Mouse (Mus musculus): ENCODE measurements around the gene Cadm1. TPM values are rescaled to one million over a fixed set of nuclear protein-coding genes. Genes with fewer than 3 reads are reported as not detected.
A peak's percentile ranks its signal among the peaks of the same experiment; 100 is the strongest.

Cadm1 gene
- polyA plus RNA-seq, 1 experiment from 2014 or later: 207 TPM

DNA sequence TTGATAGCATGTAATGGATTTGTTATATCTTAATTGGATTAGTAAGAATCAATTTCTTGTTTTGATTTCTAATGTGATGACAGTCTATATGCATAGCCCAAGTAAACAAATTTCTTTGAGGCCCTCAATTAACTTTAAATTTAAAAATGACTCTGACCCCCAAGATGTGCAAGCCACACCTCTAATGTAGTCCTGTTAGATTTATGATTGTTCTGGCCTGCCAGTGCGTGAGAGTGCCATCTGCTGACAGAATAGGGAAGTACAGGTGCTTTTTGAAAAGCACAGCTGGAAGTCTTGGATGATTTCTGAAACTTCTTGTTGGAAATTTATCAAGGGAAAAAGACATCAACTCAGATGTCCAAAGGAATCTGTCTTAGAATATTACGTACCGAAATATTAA lies 169.1 kb downstream of the Cadm1 start:
- Histone ChIP-seq H3K4me1 (replicated peaks) (0 out of 2 replicates have a peak, but pooled peaks cover 3% of the 10 kb centered on the region), H3K27ac (replicated peaks) (no peak overlapping the region), H3K4me3 (no peak overlapping the region), H3K9me3 (no peaks in the 10 kb centered on the region), H3K27me3 (no peaks in the 10 kb centered on the region), H3K36me3 (no peaks in the 10 kb centered on the region), H3K9ac (no peak overlapping the region), H3K4me2 (no peak overlapping the region)
- 60% methylated on average over 3 of the region's 3 CpGs for WGBS
- no peak for ATAC-seq (ENCODE audit: low FRiP score, low read depth)

DNA sequence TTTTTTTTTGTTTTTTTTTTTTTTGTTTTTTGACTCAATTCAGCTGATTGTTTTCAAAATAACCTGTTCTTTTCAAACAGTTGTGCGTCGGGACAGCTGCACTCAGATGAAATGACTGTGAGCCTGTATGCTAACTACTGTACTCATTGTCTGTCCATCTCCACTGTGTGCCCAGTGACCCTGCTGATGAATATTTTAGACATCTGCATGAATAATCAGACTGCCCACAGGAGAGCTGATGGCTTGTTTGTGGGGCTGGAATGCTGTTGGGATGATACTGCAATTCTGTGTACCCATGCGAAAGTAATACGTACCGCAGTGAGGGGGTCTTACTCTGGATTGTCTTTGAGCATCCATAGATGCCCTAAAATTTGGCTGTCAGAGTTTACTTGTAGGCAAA lies 170.0 kb downstream of the Cadm1 start:
- H3K9me3 ChIP-seq: no peaks in the 10 kb centered on the region
- WGBS: 70% methylated on average over 5 of the region's 5 CpGs
- H3K9ac ChIP-seq: no peak overlapping the region
- no peak overlapping the region for H3K4me3 ChIP-seq
- H3K27ac ChIP-seq (replicated peaks): no peak overlapping the region
- 0 out of 2 replicates have a peak, but pooled peaks cover 3% of the 10 kb centered on the region for H3K4me1 ChIP-seq (replicated peaks)
- H3K27me3 ChIP-seq: no peaks in the 10 kb centered on the region
- no peaks in the 10 kb centered on the region for H3K36me3 ChIP-seq
- ATAC-seq (ENCODE audit: low FRiP score, low read depth): no peak
- H3K4me2 ChIP-seq: no peak overlapping the region

DNA sequence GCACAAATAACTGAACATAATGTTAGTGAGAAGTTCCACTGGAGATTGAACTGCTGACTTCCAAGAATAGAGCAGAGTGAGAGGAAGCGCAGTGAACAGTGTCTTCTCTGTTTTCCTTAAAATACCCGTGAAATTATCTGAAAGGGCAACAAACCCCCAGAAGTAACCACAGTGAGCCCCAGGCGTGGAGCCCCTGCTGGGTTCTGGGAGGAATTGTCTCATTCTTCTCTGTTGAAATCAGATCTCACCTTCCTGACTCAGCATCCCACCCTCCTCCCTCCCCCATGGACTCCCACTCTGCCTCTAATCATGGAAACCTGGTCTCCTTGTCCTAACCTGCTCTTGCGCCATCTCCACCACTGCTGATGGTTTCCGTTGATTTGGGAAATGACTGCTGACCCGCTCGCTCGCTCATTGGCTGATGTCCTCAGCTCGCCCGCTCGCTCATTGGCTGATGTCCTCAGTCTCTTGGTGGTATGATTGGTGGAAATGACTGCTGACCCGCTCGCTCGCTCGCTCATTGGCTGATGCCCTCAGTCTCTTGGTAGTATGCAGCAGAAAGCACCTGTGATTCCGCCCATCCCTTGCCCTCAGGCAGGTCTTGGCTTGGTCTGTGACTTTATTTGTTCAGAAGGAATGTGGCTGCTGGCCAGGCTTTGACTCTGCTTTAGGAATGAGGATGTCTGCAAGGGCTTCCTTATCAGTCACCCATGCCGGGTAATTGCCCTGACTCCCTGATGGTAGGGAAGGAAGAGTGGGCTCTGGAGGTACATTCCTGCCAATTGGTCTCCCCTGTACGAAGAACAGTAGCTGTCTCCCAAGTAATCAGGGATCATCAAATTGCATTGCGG lies 173.3 kb downstream of the Cadm1 start:
- H3K4me1 ChIP-seq (replicated peaks): peaks cover 30% of the 10 kb centered on the region
- no peaks in the 10 kb centered on the region for H3K9me3 ChIP-seq
- 88% methylated on average over 19 of the region's 19 CpGs for WGBS
- no peaks in the 10 kb centered on the region for H3K36me3 ChIP-seq
- H3K9ac ChIP-seq: no peak overlapping the region
- ATAC-seq (ENCODE audit: low FRiP score, low read depth): no peak
- H3K4me2 ChIP-seq: no peak overlapping the region
- no peaks in the 10 kb centered on the region for H3K27me3 ChIP-seq
- H3K27ac ChIP-seq (replicated peaks): no peak overlapping the region
- no peak overlapping the region for H3K4me3 ChIP-seq

DNA sequence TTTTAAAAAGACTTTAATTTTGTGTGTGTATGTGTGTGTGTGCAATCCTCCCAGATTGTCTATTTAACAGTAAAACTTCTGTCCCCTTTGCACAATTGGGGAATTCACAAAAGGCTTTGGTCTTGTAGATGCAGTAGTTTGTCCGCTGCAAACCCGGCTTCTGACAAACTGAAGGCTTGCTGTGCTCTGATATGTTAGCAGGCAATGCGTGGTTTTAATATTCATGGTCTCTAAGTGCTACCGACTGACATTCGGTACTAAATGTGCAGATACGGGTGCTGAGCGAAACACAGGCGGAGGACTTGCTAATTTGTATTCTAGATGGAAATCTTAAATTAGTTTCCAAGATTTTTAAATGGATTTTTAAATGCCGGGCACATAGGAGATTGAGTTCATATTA lies 176.4 kb downstream of the Cadm1 start:
- ATAC-seq (ENCODE audit: low FRiP score, low read depth): no peak
- H3K27me3 ChIP-seq: no peaks in the 10 kb centered on the region
- WGBS: 29% methylated on average over 9 of the region's 9 CpGs
- H3K9ac ChIP-seq: no peak overlapping the region
- no peak overlapping the region for H3K4me2 ChIP-seq
- no peak overlapping the region for H3K27ac ChIP-seq (replicated peaks)
- peaks cover 35% of the 10 kb centered on the region for H3K4me1 ChIP-seq (replicated peaks)
- H3K4me3 ChIP-seq: no peak overlapping the region
- no peaks in the 10 kb centered on the region for H3K9me3 ChIP-seq
- no peaks in the 10 kb centered on the region for H3K36me3 ChIP-seq

DNA sequence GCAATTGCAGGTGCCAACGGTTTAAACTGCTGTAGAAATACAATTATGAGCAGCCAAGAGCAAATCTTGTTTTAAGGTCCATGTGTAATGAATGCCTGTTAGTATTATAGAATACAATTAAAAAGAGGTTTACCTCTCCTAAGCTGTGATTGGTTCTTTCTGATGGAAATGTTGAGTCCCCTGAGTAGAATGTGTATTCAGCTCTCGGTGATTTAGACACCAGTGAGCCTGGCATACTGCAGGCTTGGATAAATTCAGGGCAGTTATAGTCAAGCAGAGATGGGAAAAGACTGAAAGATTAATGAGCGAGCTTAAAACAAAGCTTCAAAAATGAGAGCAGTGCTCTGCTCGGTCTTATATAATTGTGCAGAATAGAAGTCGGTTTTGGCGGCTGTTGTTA lies 177.4 kb downstream of the Cadm1 start:
- Histone ChIP-seq H3K4me3 (no peak overlapping the region), H3K27me3 (no peaks in the 10 kb centered on the region), H3K4me2 (no peak overlapping the region), H3K4me1 (replicated peaks) (peaks cover 37% of the 10 kb centered on the region), H3K9me3 (no peaks in the 10 kb centered on the region), H3K27ac (replicated peaks) (peak overlapping the region; percentile 36; the same call in 1 of the 2 replicates), H3K36me3 (no peaks in the 10 kb centered on the region), H3K9ac (no peak overlapping the region)
- WGBS: 50% methylated on average over 6 of the region's 6 CpGs
- ATAC-seq (ENCODE audit: low FRiP score, low read depth): no peak

DNA sequence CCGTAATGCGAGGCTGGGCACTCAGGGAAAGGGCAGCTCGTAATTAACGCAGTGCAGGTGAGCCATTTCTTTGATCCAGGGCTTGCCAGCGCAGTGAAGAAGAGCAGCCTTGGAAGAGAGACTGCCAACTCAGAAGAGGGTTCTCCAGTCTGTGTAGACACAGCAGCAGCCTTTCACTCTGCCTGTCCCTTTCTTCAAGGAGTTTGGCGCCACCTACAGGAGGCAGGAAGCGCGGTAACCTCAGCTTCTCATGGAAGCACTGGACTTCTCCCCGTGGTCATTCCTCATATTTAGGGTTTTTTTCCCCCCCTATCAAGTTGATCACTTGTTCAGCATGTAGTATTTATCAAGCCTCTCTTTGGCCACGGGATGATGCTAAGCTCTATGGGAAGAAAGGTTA lies 178.3 kb downstream of the Cadm1 start:
- 0 out of 2 replicates have a peak, but pooled peaks have one; percentile 63 for ATAC-seq (ENCODE audit: low FRiP score, low read depth)
- H3K9me3 ChIP-seq: no peaks in the 10 kb centered on the region
- no peaks in the 10 kb centered on the region for H3K36me3 ChIP-seq
- WGBS: 28% methylated on average over 10 of the region's 10 CpGs
- no peak overlapping the region for H3K9ac ChIP-seq
- no peak overlapping the region for H3K4me3 ChIP-seq
- H3K27ac ChIP-seq (replicated peaks): peak overlapping the region; percentile 36
- H3K4me1 ChIP-seq (replicated peaks): peaks cover 37% of the 10 kb centered on the region
- H3K27me3 ChIP-seq: no peaks in the 10 kb centered on the region
- H3K4me2 ChIP-seq: no peak overlapping the region

DNA sequence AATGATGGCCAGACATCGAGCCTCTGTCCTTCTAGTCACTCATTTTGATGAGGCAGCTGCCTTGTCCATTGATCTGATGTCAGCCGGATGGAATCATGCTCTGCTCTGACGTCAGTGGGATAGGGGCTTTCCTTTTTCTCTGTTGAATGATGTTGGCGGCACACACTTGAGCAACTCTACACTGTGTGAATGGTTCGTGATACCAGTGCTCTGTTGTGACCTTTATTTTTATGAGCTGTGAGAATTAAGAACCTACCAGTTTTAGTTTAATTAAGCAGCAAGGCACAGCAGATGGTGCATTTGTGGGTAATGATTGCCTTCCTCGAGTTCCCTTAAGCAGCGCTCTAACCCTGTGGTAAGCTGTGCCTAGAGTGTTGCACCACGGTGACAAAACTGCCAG lies 181.0 kb downstream of the Cadm1 start:
- H3K27me3 ChIP-seq: no peaks in the 10 kb centered on the region
- no peak for ATAC-seq (ENCODE audit: low FRiP score, low read depth)
- H3K4me1 ChIP-seq (replicated peaks): peaks cover 39% of the 10 kb centered on the region
- H3K36me3 ChIP-seq: no peaks in the 10 kb centered on the region
- no peak overlapping the region for H3K4me3 ChIP-seq
- H3K9me3 ChIP-seq: no peaks in the 10 kb centered on the region
- 51% methylated on average over 8 of the region's 8 CpGs for WGBS
- no peak overlapping the region for H3K27ac ChIP-seq (replicated peaks)
- no peak overlapping the region for H3K9ac ChIP-seq
- H3K4me2 ChIP-seq: no peak overlapping the region

DNA sequence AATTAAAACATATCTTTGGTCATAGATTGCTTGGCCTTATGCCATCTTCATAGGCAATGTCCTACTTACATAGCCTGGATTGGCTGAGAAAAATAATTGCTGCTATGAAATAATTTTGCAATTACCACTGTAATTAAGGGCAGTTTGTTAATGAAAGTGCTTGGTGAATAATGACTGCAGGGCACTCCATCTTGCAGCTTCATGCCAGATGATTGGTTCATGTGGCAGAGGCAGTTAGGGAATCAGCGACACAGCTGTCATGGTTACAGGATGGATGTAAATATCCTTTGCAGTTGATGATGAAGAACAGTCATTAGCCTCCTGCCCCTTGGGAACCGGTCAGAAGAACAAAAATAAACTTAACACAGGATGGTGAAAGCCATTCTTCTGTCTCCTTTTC lies 184.6 kb downstream of the Cadm1 start:
- Histone ChIP-seq H3K4me1 (replicated peaks) (peaks cover 32% of the 10 kb centered on the region), H3K27ac (replicated peaks) (no peak overlapping the region)

DNA sequence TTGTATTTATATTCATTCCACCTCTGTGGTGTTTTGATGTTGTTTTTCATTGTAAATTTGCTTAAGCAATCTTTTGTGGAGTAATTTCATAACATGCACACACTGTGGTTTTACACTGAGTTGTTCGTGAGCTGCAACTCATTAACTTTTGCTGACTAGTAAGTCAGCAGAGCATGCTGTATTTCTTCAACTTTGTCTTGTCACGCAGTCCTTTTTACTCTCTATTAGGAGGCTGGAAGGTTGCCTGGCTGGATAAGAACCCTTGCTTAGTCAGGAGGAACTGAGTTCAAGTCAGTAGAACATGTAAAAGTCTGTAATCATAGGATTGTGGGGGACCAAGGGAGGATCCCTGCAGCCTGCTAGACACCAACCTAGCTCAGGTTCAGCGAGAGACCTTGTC lies 185.4 kb downstream of the Cadm1 start:
- Histone ChIP-seq H3K4me3 (no peak overlapping the region), H3K9me3 (no peaks in the 10 kb centered on the region), H3K36me3 (no peaks in the 10 kb centered on the region), H3K4me2 (no peak overlapping the region), H3K9ac (no peak overlapping the region), H3K4me1 (replicated peaks) (peaks cover 32% of the 10 kb centered on the region), H3K27me3 (no peaks in the 10 kb centered on the region), H3K27ac (replicated peaks) (no peak overlapping the region)
- ATAC-seq (ENCODE audit: low FRiP score, low read depth): no peak
- WGBS: 84% methylated on average over 3 of the region's 3 CpGs

More for the DNA sequence above, 184.6 kb downstream of the Cadm1 start:
- 15% methylated on average over 2 of the region's 2 CpGs for WGBS
- Histone ChIP-seq H3K9ac (no peak overlapping the region), H3K4me3 (no peak overlapping the region), H3K9me3 (no peaks in the 10 kb centered on the region), H3K27me3 (no peaks in the 10 kb centered on the region), H3K36me3 (no peaks in the 10 kb centered on the region), H3K4me2 (no peak overlapping the region)
- peak; percentile 59; the same call in 1 of the 2 replicates for ATAC-seq (ENCODE audit: low FRiP score, low read depth)

DNA sequence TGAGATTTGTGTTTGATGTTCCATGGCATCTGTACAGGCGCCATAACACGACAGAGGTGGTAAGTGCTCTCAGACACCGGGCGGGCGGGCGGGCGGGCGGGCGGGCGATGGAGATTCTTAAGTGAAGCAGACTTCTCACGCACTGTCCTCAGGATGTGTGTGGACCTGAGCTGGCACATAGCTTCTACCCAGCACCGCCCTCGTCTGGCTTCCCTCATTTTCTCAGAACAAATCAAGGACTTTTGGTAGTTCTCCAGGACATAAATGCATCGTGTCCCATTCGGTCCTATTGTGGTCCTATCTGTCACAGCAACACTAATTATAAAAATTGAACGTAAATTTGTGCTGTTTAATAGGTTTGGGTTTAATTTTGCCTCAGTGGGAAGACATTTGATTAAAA lies 186.9 kb downstream of the Cadm1 start:
- peak; percentile 58; the same call in 1 of the 2 replicates for ATAC-seq (ENCODE audit: low FRiP score, low read depth)
- 76% methylated on average over 16 of the region's 16 CpGs for WGBS

DNA sequence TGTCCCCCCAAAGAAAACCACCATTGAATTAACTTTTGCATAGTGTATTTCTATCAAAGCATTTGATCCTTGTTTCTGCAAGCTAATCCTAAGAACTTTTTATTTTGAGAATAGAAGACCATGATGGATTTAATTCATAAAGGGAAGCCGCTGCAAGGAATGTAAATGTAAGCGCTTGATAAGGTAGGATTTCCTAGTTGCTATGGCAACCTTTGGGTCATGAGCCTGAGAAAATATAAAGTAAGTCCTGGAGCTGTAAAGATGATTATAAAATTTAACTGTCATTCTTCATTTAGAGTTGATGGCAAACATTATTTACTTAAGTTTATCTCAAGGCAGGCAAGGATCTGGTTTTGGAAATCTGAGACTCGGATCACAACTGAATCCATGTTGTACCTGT lies 197.6 kb downstream of the Cadm1 start:
- Histone ChIP-seq H3K4me2 (no peak overlapping the region), H3K36me3 (no peaks in the 10 kb centered on the region), H3K9me3 (no peaks in the 10 kb centered on the region), H3K4me1 (replicated peaks) (peaks cover 33% of the 10 kb centered on the region), H3K4me3 (no peak overlapping the region), H3K27me3 (no peaks in the 10 kb centered on the region), H3K27ac (replicated peaks) (peak overlapping the region; percentile 53; the same call in 1 of the 2 replicates), H3K9ac (no peak overlapping the region)
- no peak for ATAC-seq (ENCODE audit: low FRiP score, low read depth)
- 64% methylated on average over 3 of the region's 3 CpGs for WGBS

More for the DNA sequence above, 186.9 kb downstream of the Cadm1 start:
- no peak overlapping the region for H3K4me2 ChIP-seq
- H3K27me3 ChIP-seq: no peaks in the 10 kb centered on the region
- peaks cover 25% of the 10 kb centered on the region for H3K4me1 ChIP-seq (replicated peaks)
- no peak overlapping the region for H3K27ac ChIP-seq (replicated peaks)
- H3K4me3 ChIP-seq: no peak overlapping the region
- H3K9ac ChIP-seq: no peak overlapping the region
- H3K9me3 ChIP-seq: no peaks in the 10 kb centered on the region
- no peaks in the 10 kb centered on the region for H3K36me3 ChIP-seq

DNA sequence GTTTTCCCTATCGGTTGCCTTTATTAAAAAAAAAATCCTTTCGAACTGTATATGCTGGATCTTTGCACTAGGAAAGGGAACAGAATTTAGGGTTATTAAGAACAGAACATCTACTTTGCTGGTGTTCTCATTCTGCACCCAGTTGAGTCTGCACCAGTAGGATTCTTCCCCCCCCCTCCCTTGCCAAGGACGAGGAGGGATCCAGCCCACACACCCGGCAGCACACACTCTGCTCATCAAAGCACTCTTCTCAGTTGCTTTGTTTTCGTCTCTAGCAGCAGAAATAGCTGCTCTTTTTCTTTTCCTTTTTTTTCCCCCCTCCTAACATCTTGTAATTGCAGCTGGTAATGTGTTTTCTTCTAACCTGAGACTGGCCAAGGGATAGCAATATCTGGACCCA lies 198.9 kb downstream of the Cadm1 start:
- no peak; the same call in 1 of the 2 replicates for ATAC-seq (ENCODE audit: low FRiP score, low read depth)
- peaks cover 36% of the 10 kb centered on the region for H3K4me1 ChIP-seq (replicated peaks)
- H3K9ac ChIP-seq: no peak overlapping the region
- no peaks in the 10 kb centered on the region for H3K9me3 ChIP-seq
- H3K4me2 ChIP-seq: no peak overlapping the region
- H3K27me3 ChIP-seq: no peaks in the 10 kb centered on the region
- H3K27ac ChIP-seq (replicated peaks): peak overlapping the region; percentile 53; the same call in 1 of the 2 replicates
- 34% methylated on average over 5 of the region's 5 CpGs for WGBS
- no peak overlapping the region for H3K4me3 ChIP-seq
- H3K36me3 ChIP-seq: no peaks in the 10 kb centered on the region
